Mouse (Mus musculus) embryonic facial prominence, embryonic 10.5 days (tissue): ENCODE results near the gene Hspa1b. TPM values are rescaled to one million over a fixed set of nuclear protein-coding genes. Genes with fewer than 3 reads are reported as not detected.
A peak's percentile ranks its signal among the peaks of the same experiment; 100 is the strongest.

Experiments used
- DNase-seq: peaks from one replicate; pipeline ENCODE4 v3.0.0-alpha.2; 2017; ENCODE audit warnings: low spot score
- H3K27ac ChIP-seq: fragments of 300-500 bp; sonication (generic); replicated peaks from 2 replicates; pipeline ENCODE4 v1.5.1; 2016; ENCODE audit warnings: mild to moderate bottlenecking
- H3K27me3 ChIP-seq: fragments of 300-500 bp; sonication (generic); replicated peaks from 2 replicates; pipeline ENCODE4 v1.6.1; 2016; ENCODE audit warnings: low read depth, mild to moderate bottlenecking; ENCODE audit not compliant: poor library complexity, severe bottlenecking
- H3K36me3 ChIP-seq: fragments of 300-500 bp; sonication (generic); replicated peaks from 2 replicates; pipeline ENCODE4 v1.6.1; 2016; ENCODE audit warnings: mild to moderate bottlenecking, moderate library complexity
- H3K4me1 ChIP-seq: fragments of 300-500 bp; sonication (generic); 2 replicates; pipeline ENCODE4 v1.6.1; 2016
- H3K4me3 ChIP-seq: fragments of 300-500 bp; sonication (generic); 2 replicates; pipeline ENCODE4 v1.5.1; 2016; ENCODE audit warnings: mild to moderate bottlenecking, moderate library complexity
- H3K9me3 ChIP-seq: fragments of 300-500 bp; sonication (generic); 2 replicates; pipeline ENCODE4 v1.6.1; 2016; ENCODE audit warnings: mild to moderate bottlenecking
- WGBS: fragments of 180-500 bp; shearing (Covaris S2); methylation state at CpG from one replicate; pipeline ENCODE4 v1.1.7; 2016; 5-methylcytosine and 5-hydroxymethylcytosine counted together
- polyA plus RNA-seq: library from polyadenylated mRNA; unstranded; fragments of >200 nt; fragmentation: Nextera tagmentation; extraction: Ambion mirVana; gene quantifications from 2 replicates; pipeline ENCODE4 v1.2.1, GENCODE M21; 2016

The Hspa1b gene
- polyA plus RNA-seq, 1 experiment from 2014 or later: 0.15 TPM

DNA sequence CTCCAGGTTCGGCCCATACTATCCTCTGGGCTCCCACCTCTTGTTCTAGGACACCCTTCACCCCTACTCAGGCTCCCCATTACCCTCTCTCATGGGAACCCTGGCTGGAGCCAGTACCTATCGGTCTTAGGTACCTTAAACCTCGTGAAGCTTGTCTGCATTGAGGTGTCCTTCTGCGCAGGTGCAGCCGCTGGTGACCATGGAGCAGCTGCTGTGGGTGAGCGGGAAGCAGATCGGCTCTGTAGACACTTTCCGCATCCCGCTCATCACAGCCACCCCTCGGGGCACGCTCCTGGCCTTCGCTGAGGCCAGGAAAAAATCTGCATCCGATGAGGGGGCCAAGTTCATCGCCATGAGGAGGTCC lies 27.3 kb downstream of the Hspa1b start:
- H3K27ac ChIP-seq: peak overlapping the region; percentile 85

DNA sequence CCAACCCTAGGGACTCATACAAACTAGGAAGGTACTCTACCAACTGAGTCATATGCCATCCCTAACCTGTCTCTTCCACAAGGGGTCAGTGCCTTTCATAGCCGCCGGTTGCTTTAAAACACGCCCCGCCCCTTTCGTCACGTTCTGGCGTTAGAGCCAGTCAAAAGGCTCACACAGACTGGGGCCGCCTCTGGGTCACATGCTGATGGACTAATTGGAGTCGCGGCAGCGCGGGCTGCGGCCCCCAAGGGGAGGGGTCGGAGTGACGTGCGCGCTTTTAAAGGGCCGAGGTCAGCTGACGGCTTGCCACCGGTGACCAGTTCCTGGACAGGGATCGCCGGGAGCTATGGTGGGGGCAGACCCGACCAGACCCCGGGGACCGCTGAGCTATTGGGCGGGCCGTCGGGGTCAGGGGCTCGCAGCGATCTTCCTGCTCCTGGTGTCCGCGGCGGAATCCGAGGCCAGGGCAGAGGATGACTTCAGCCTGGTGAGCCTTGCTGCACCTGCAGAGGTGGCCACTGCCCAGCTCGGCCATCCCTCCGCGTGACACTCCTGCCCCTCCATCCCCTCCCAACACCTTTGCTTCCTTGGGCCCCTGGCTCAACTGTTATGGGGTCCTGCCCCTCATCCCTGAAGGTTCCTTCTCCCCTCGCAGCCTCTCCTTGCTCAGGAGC lies 27.8 kb downstream of the Hspa1b start, which contains the start of gene Neu1:
Gene Neu1, plus strand, starts transcription at position 193 of the 674 bp plus-strand sequence.
- no peaks in the 10 kb centered on the region for H3K9me3 ChIP-seq
- H3K36me3 ChIP-seq: peaks cover 12% of the 10 kb centered on the region; the same call in 1 of the 2 replicates
- H3K4me1 ChIP-seq: peaks cover 37% of the 10 kb centered on the region
- H3K27ac ChIP-seq: peak within 1 kb of the TSS; percentile 85
- DNase-seq: peak; percentile 97
- H3K27me3 ChIP-seq: 0 out of 2 replicates have a peak, but pooled peaks cover 4% of the 10 kb centered on the region
- WGBS: under 1% methylated on average over 38 of the region's 38 CpGs
- peak within 1 kb of the TSS; percentile 82 for H3K4me3 ChIP-seq

More for the DNA sequence above, 27.3 kb downstream of the Hspa1b start:
- WGBS: 15% methylated on average over 14 of the region's 14 CpGs
- Histone ChIP-seq H3K9me3 (no peaks in the 10 kb centered on the region), H3K36me3 (peaks cover 12% of the 10 kb centered on the region; the same call in 1 of the 2 replicates), H3K4me1 (peaks cover 37% of the 10 kb centered on the region), H3K4me3 (peak overlapping the region; percentile 82), H3K27me3 (0 out of 2 replicates have a peak, but pooled peaks cover 4% of the 10 kb centered on the region)
- DNase-seq: peak; percentile 36

DNA sequence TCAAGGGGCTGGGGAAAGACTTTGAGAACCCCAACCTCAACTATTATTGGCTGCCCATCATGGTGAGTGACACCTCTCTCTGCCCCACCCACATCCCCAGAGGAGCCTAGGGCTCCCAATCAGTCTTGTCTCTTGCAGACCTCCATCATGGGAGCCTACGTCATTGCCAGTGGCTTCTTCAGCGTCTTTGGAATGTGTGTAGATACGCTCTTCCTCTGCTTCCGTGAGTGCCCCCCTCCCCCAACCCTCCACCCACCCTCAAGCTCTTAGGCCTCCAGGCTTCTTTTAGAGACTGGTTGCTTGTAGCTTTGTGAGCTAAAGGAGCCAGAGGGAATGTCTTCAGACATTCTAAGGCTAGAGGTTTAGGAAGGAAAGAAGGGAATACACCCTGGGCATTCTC lies 30.2 kb downstream of the Hspa1b start:
- DNase-seq: no peak
- Histone ChIP-seq H3K9me3 (no peaks in the 10 kb centered on the region), H3K27me3 (0 out of 2 replicates have a peak, but pooled peaks cover 4% of the 10 kb centered on the region), H3K4me1 (peaks cover 18% of the 10 kb centered on the region), H3K4me3 (no peak overlapping the region), H3K27ac (no peak overlapping the region), H3K36me3 (peaks cover 6% of the 10 kb centered on the region; the same call in 1 of the 2 replicates)
- WGBS: 75% methylated on average over 4 of the region's 4 CpGs

DNA sequence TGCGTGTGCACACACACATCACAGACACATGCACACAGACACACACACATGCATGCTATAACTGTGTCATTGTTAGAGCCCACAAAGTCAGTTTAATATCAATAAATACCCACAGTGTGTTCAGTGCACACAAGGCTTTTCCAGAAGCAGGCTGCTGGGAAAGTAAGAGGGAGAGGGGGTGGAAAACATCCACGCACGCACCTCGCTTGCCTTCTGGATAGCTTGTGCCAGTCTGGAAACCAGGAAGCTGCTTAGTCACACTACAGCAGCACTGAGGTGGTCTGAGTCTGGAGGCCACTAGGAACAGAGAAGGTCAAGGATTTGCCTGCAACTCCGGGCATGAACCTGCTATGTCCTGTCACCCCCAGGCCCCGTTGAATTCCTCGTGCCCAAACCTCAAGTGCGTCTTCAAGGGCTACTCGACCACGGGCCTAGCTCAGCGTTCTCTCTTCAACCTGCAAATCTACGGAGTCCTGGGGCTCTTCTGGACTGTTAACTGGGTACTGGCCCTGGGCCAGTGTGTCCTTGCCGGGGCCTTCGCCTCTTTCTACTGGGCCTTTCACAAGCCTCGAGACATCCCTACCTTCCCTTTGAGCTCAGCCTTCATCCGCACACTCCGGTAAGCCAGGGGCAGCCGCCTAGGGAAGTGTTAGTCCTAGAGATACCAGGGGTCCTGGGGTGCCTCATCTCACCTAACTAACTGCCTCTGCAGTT lies 31.6 kb downstream of the Hspa1b start:
- WGBS: 85% methylated on average over 18 of the region's 18 CpGs
- Histone ChIP-seq H3K4me1 (peaks cover 15% of the 10 kb centered on the region), H3K4me3 (no peak overlapping the region; the same call in 1 of the 2 replicates), H3K27me3 (no peaks in the 10 kb centered on the region), H3K27ac (no peak overlapping the region; the same call in 1 of the 2 replicates), H3K9me3 (no peaks in the 10 kb centered on the region), H3K36me3 (no peaks in the 10 kb centered on the region)
- no peak for DNase-seq

DNA sequence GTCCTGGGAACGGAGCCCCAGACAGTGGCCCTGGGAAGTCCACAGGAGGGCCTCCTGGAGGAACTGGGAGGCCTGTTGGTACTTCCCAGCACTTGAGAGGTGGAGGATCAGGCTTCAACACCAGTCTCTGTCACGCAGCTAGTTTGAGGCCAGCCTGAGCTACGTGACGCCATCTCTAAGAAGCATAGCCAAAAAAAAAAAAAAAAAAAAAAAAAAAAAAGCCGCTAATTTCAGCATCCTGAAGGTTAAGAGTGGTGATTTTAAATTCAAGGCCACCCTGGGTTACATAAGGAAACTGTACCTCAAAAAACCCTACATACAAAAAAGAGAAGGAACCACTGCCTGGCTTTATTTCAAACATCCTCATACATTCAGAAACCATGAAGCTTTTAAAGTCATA lies 34.8 kb downstream of the Hspa1b start:
- H3K27ac ChIP-seq: no peak overlapping the region
- no peaks in the 10 kb centered on the region for H3K9me3 ChIP-seq
- no peak overlapping the region for H3K4me3 ChIP-seq
- H3K27me3 ChIP-seq: no peaks in the 10 kb centered on the region
- DNase-seq: no peak
- 73% methylated on average over 5 of the region's 5 CpGs for WGBS
- peaks cover 3% of the 10 kb centered on the region; the same call in 1 of the 2 replicates for H3K4me1 ChIP-seq
- H3K36me3 ChIP-seq: no peaks in the 10 kb centered on the region

DNA sequence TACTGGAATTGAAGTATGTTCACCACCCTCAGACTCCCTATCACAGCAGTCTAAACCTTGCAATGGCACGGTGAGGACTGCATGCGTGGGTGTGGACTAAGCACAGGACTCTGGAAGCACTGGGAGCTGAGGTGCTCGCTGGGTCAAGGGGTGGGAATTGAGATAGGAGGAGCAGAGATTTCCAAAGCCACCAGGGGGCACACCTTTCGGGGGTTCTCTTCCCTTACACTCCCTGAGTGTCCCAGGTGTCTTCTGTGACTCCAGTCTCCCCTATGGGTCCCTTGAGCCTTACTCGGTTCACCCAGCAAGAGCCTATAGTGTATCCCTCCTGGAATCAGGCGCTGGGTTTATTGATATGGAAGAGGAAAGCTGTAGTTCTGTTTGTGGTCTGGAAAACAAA lies 36.1 kb downstream of the Hspa1b start:
- Histone ChIP-seq H3K9me3 (no peaks in the 10 kb centered on the region), H3K4me3 (no peak overlapping the region), H3K36me3 (no peaks in the 10 kb centered on the region), H3K27me3 (no peaks in the 10 kb centered on the region), H3K27ac (no peak overlapping the region), H3K4me1 (peaks cover 3% of the 10 kb centered on the region; the same call in 1 of the 2 replicates)
- DNase-seq: no peak
- 50% methylated on average over 6 of the region's 6 CpGs for WGBS

DNA sequence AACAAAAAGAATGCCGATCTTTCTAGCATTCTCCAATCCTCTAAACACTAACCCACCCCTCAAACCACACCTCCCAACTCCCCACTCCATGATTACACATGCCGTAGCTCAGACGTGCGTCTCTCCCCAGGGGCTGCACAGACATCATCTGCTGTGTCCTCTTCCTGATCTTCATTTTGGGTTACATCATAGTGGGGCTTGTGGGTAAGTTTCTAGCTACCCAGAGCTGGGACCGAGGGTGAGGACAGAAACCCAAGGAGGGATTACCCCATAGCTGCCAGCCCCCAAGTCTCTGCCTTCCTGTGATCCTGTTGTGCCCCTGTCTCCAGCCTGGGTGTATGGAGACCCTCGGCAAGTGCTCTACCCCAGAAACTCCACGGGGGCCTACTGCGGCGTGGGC lies 41.9 kb downstream of the Hspa1b start:
- WGBS: 76% methylated on average over 9 of the region's 9 CpGs
- no peak overlapping the region for H3K4me3 ChIP-seq
- peaks cover 23% of the 10 kb centered on the region for H3K4me1 ChIP-seq
- no peaks in the 10 kb centered on the region for H3K27me3 ChIP-seq
- no peak for DNase-seq
- peaks cover 23% of the 10 kb centered on the region for H3K36me3 ChIP-seq
- no peak overlapping the region for H3K27ac ChIP-seq
- H3K9me3 ChIP-seq: no peaks in the 10 kb centered on the region

DNA sequence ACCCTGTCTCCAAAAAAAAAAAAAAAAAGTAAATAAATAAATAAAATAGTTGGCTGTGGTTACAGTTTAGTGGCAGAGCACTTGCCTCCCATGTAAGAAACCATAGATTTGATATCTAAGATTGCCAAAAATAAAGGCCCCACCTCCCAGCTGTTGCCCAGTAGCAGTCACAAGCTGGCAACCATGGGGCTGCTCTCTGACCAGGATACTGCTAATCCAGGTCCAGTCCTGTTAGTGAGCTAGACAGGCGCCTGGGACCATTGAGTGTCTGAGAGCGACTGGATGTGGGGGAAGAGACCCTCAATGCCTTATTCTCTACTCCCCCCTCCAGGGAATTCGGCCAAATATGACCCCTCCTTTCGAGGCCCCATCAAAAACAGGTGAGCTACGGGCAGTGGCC lies 42.7 kb downstream of the Hspa1b start:
- peaks cover 27% of the 10 kb centered on the region for H3K4me1 ChIP-seq
- H3K9me3 ChIP-seq: no peaks in the 10 kb centered on the region
- H3K36me3 ChIP-seq: peaks cover 31% of the 10 kb centered on the region
- no peak overlapping the region for H3K27ac ChIP-seq
- no peak overlapping the region for H3K4me3 ChIP-seq
- DNase-seq: no peak
- H3K27me3 ChIP-seq: no peaks in the 10 kb centered on the region
- WGBS: 82% methylated on average over 5 of the region's 5 CpGs

DNA sequence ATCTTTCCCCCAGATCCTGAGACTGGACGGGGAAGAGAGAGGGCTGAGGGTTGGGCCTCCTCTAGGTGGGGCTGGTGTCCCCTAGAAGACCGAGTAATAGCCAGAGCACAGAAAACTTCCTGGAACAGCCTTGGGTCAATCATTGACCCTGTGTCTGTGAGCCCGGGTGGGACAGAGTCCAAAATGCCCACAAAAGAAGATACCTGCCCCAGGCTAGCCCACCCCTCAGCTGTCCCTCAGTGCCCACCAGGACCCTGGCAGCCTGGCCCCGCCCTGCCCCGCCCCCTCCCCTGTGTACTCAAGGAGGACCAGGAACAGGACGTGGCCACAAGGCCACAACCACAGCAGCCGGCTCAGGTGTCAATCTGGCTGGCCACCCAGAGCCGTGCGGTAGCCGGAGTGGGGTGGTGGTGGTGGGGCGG lies 43.6 kb downstream of the Hspa1b start:
- no peaks in the 10 kb centered on the region for H3K27me3 ChIP-seq
- peaks cover 40% of the 10 kb centered on the region for H3K36me3 ChIP-seq
- peaks cover 33% of the 10 kb centered on the region for H3K4me1 ChIP-seq
- peak; percentile 52 for DNase-seq
- H3K27ac ChIP-seq: peak overlapping the region; percentile 69
- peak overlapping the region; percentile 34; the same call in 1 of the 2 replicates for H3K4me3 ChIP-seq
- no peaks in the 10 kb centered on the region for H3K9me3 ChIP-seq
- WGBS: 14% methylated on average over 11 of the region's 11 CpGs

DNA sequence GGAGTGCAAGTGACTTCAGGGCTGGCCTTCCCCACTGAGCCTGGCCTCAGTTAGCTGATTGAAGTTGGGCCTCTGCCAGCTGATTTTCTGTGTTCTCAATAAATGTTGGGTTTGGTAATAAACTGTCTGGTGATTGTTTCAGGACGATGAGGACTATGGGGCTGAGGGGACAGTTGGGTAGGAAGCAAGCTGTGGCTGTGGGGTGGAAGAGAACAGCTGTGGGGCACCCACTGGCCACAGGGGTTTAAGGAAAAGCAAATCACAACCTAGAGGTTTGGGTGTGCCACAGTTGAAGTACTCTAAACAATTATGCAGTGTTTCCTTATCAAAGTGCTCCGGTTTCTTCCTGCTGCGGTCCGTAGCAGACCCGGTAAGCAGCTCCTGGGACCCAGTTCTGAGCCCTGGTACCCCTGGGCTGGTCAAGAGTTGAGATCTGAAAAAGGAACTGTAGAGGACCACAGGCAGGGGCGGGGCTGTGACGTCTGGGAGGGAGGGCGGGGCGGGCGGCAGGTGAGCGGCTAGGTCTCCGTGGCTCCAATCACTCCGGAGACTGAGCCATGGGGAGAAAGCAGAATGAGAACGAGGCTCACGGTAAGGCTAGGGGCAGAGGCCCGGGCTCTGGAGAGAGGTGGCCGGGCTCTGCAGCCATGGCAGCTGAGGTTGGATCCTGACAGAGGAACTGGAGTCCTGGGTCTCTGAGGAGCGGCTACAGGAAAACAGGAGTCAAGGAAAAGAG lies 44.9 kb downstream of the Hspa1b start, which contains the start of gene Slc44a4:
Gene Slc44a4, plus strand, starts transcription at position 537 of the 736 bp plus-strand sequence.
- Histone ChIP-seq H3K36me3 (peaks cover 54% of the 10 kb centered on the region), H3K4me3 (peak within 1 kb of the TSS; percentile 27; the same call in 1 of the 2 replicates), H3K9me3 (no peaks in the 10 kb centered on the region), H3K27me3 (no peaks in the 10 kb centered on the region), H3K4me1 (peaks cover 33% of the 10 kb centered on the region), H3K27ac (peak within 1 kb of the TSS; percentile 69)
- no peak for DNase-seq
- WGBS: 32% methylated on average over 18 of the region's 18 CpGs

DNA sequence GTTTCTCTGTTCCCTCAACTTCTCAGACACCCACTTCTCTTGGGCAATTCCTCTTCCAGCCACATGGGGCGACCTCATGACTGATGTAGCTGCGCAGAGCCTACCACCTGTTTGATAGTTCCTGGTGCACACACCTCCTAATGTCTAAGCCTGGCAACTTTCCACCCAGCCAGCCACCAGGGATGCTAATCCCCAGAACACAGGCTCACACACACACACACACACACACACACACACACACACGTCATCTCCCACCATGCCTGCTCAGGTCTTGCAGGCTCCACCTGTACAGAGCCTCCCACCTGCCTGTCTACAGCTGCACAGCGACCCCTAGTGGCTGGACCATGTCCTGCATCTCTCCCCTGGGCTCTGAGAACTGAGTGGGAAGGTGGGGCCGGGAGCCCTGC lies 47.1 kb downstream of the Hspa1b start:
- peak overlapping the region; percentile 32 for H3K4me3 ChIP-seq
- no peak overlapping the region for H3K27ac ChIP-seq
- H3K27me3 ChIP-seq: no peaks in the 10 kb centered on the region
- no peaks in the 10 kb centered on the region for H3K9me3 ChIP-seq
- WGBS: 49% methylated on average over 5 of the region's 5 CpGs
- DNase-seq: peak; percentile 83
- H3K4me1 ChIP-seq: peaks cover 33% of the 10 kb centered on the region
- peaks cover 75% of the 10 kb centered on the region for H3K36me3 ChIP-seq

DNA sequence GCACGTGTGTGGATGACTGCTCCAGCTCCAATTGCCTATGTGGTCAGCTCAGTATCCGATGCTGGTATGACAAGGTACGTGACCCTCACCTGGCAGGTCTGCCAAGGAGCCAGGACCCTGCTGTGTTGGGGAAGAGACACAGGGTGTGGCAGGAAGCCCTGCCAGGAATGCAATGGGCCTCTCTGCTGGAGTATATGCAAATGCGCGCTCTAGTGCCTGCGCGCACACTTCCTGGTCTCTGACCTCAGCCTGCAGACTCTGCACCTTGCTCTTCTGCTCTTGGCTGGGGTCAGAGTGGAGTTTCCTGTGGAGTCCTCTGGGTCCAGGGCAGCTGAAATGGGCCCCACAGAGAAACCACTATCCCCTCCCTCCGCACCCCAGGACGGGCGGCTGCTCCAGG lies 48.1 kb downstream of the Hspa1b start:
- Histone ChIP-seq H3K4me1 (peaks cover 33% of the 10 kb centered on the region), H3K9me3 (no peaks in the 10 kb centered on the region), H3K27me3 (no peaks in the 10 kb centered on the region), H3K36me3 (peaks cover 85% of the 10 kb centered on the region), H3K4me3 (peak overlapping the region; percentile 32; the same call in 1 of the 2 replicates), H3K27ac (no peak overlapping the region)
- no peak for DNase-seq
- 84% methylated on average over 10 of the region's 10 CpGs for WGBS
